Mouse (Mus musculus) liver, embryonic 14.5 days (tissue): Measurements from ENCODE around the gene Fat4. TPM values are rescaled to one million over a fixed set of nuclear protein-coding genes. Genes with fewer than 3 reads are reported as not detected.

Experiments used
- ATAC-seq: fragments of 200-750 bp; cut with Nextera tagmentation; 2 replicates; pipeline ENCODE4 v1.8.0; 2017; ENCODE audit warnings: moderate number of reproducible peaks, mild to moderate bottlenecking, moderate library complexity; ENCODE audit not compliant: insufficient read depth
- DNase-seq, 3 experiments: peaks; one replicate each; pipeline ENCODE4 v3.0.0-alpha.2; 2012 to 2013; ENCODE audit warnings: low read depth in 3 of 3, low spot score in 3 of 3
- H3K27ac ChIP-seq: fragments of 300-500 bp; sonication (generic); 2 replicates; pipeline ENCODE4 v1.5.1; 2014; ENCODE audit warnings: moderate library complexity, mild to moderate bottlenecking, control low read depth, inconsistent platforms
- H3K27me3 ChIP-seq: fragments of 300-500 bp; sonication (generic); 2 replicates; pipeline ENCODE4 v1.6.1; 2014; ENCODE audit warnings: mild to moderate bottlenecking, low read length, moderate library complexity; ENCODE audit not compliant: control insufficient read depth, insufficient read depth
- H3K36me3 ChIP-seq: fragments of 300-500 bp; sonication (generic); replicated peaks from 2 replicates; pipeline ENCODE4 v1.6.1; 2014; ENCODE audit warnings: low read depth; ENCODE audit not compliant: control insufficient read depth, insufficient read depth
- H3K4me1 ChIP-seq, 2 experiments: fragments of 200-500 bp in 1 of 2; fragments of 300-500 bp in 1 of 2; sonication (generic) in 1 of 2; replicated peaks; 2 replicates each; pipeline ENCODE4 v1.6.1; 2012 to 2014; ENCODE audit warnings: antibody characterized with exemption in 1 of 2, inconsistent platforms in 1 of 2, low read length in 1 of 2; ENCODE audit not compliant: control insufficient read depth in 2 of 2, insufficient read depth in 2 of 2
- H3K4me2 ChIP-seq: fragments of 300-500 bp; sonication (generic); 2 replicates; pipeline ENCODE4 v1.6.1; 2014; ENCODE audit warnings: low read depth, mild to moderate bottlenecking, control low read depth, moderate library complexity
- H3K4me3 ChIP-seq, 2 experiments: fragments of 200-500 bp in 1 of 2; fragments of 300-500 bp in 1 of 2; sonication (generic) in 1 of 2; 2 replicates each; pipeline ENCODE4 v1.5.1; 2012 to 2014; ENCODE audit warnings: low read depth in 2 of 2, low read length in 2 of 2, mild to moderate bottlenecking in 2 of 2, control low read depth in 1 of 2, inconsistent platforms in 1 of 2, moderate library complexity in 1 of 2; ENCODE audit not compliant: insufficient read depth in 1 of 2
- H3K9ac ChIP-seq: fragments of 300-500 bp; sonication (generic); replicated peaks from 2 replicates; pipeline ENCODE4 v1.6.1; 2014; ENCODE audit warnings: mild to moderate bottlenecking, control low read depth, moderate library complexity
- H3K9me3 ChIP-seq: fragments of 300-500 bp; sonication (generic); 2 replicates; pipeline ENCODE4 v1.6.1; 2016; ENCODE audit warnings: low read length, mixed read lengths; ENCODE audit not compliant: control insufficient read depth
- CTCF ChIP-seq: IDR thresholded peaks from 2 replicates; pipeline ENCODE4 v1.5.1; 2016; ENCODE audit warnings: antibody characterized with exemption, low read depth, control low read depth
- EP300 ChIP-seq: IDR thresholded peaks from 2 replicates; pipeline ENCODE4 v1.6.1; 2016; ENCODE audit warnings: antibody characterized with exemption, low read depth
- WGBS: fragments of 180-500 bp; shearing (Covaris S2); extraction: QIAGEN DNeasy Blood & Tissue Kit; methylation state at CpG from one replicate; pipeline ENCODE4 v1.1.7; 2014; ENCODE audit not compliant: insufficient replicate concordance; 5-methylcytosine and 5-hydroxymethylcytosine counted together
- polyA plus RNA-seq, 2 experiments: library from polyadenylated mRNA; depleted of rRNA in 1 of 2; stranded (reverse) in 1 of 2; unstranded in 1 of 2; fragments of >200 nt; fragmentation: Nextera tagmentation in 1 of 2; extraction: Ambion mirVana in 1 of 2; gene quantifications; 2 replicates each; pipeline versions ENCODE4 v1.2.1 to v1.2.3; 2012 to 2014

Fat4 gene
- polyA plus RNA-seq, 2 experiments: 0.24 to 0.25 TPM

DNA sequence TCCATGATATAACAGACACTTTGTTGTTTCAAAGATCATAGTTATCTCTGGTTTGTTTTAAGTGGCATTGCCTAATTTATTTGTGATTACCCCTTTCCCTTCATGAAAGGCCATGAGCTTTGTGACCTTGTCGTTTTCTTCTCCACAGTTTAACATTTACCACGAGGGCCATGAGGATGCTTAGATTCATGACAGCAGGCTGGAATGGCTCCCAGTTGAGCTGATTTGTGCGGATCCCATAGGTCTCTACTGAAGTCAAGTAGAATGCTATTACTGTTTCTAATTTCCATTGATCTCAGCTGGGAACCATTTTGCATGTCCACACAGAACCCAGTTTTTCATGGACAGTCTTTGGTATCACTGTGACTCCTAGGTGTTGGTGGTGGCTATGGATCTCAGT, 67.5 kb downstream of the Fat4 start:
- Histone ChIP-seq H3K36me3 (no peaks in the 10 kb centered on the region), H3K9ac (no peak overlapping the region), H3K27me3 (no peaks in the 10 kb centered on the region), H3K4me3 (no peak overlapping the region), H3K27ac (no peak overlapping the region), H3K4me1 (no peaks in the 10 kb centered on the region), H3K4me2 (no peak overlapping the region), H3K9me3 (no peaks in the 10 kb centered on the region)
- TF ChIP-seq EP300 (no peak), CTCF (no peak)
- 38% methylated on average over 3 of the region's 3 CpGs for WGBS
- DNase-seq: no peak
- no peak for ATAC-seq

DNA sequence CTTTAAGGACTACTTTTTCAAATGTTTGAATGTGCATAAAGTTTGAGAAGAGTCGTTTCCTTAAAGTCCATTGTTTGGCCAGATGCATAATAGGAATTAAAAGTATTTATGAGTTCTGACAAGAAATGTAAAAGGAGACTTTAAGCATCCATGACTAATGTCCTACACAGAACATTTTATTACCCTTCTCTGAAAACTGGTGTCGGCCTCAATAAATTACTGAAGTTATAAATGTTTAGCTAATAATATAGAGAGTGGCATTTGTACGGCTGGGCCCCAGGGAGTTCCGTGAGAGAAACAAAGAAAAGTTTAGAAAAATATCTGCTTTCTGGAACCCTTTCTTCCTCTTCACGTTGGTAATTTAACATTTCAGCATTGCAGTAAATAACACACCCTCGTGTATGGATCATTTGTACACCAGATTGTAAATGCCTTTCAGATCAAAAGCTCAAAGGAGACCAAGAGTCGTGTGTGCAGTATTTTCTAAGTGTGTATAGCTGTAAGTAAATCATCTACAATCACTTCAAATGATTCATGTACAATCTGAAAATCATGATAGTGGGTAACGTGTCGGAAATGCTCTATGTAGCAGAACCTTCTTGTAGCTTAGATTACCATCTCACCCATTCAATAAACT, 69.4 kb downstream of the Fat4 start:
- ATAC-seq: no peak
- DNase-seq: no peak
- 61% methylated on average over 9 of the region's 9 CpGs for WGBS

DNA sequence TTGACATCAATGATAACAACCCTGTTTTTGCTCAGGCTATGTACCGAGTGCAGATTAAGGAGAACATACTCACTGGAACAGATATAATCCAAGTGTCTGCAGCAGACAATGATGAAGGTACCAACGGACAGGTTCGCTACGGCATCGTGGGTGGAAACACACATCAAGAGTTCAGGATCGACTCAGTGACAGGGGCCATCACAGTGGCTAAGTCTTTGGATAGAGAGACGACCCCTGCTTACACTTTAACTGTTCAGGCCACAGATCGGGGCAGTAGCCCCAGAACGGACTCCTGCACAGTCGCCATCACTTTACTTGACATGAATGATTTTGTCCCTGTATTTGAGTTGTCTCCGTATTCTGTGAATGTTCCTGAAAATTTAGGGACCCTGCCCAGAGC, 70.4 kb downstream of the Fat4 start:
- Histone ChIP-seq H3K4me1 (no peaks in the 10 kb centered on the region), H3K4me3 (no peak overlapping the region), H3K27ac (no peak overlapping the region), H3K9me3 (no peaks in the 10 kb centered on the region), H3K27me3 (no peaks in the 10 kb centered on the region), H3K9ac (no peak overlapping the region), H3K4me2 (no peak overlapping the region), H3K36me3 (no peaks in the 10 kb centered on the region)
- TF ChIP-seq CTCF (no peak), EP300 (no peak)
- ATAC-seq (no peak), DNase-seq (no peak)
- 68% methylated on average over 11 of the region's 11 CpGs for WGBS

More for the DNA sequence above, 69.4 kb downstream of the Fat4 start:
- no peak for TF ChIP-seq EP300
- no peak for TF ChIP-seq CTCF
- Histone ChIP-seq H3K4me1 (no peaks in the 10 kb centered on the region), H3K4me2 (no peak overlapping the region), H3K27ac (no peak overlapping the region), H3K9ac (no peak overlapping the region), H3K27me3 (no peaks in the 10 kb centered on the region), H3K36me3 (no peaks in the 10 kb centered on the region), H3K9me3 (no peaks in the 10 kb centered on the region), H3K4me3 (no peak overlapping the region)

DNA sequence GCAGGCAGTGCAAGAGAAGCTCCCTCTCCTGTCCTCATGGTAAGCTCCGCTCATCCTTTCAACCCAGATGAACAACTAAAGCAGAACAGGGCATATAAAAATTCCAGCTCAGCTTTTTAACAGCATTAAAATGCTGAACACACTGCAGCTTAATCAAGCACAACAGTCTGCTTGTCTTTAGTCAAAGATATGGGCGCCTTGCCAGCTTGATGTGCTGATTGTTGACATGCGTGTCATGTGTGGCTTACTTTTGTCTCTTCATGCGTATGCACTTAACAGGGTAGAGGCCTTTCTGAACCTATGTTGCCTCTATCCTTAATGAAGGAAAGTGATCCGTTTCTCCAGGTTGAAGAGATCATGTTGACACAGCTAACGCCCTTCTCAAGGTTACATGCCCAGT, 75.6 kb downstream of the Fat4 start:
- ATAC-seq: no peak
- no peaks in the 10 kb centered on the region for H3K9me3 ChIP-seq
- H3K9ac ChIP-seq: no peak overlapping the region
- H3K4me1 ChIP-seq: no peaks in the 10 kb centered on the region
- no peaks in the 10 kb centered on the region for H3K36me3 ChIP-seq
- DNase-seq: no peak
- H3K27me3 ChIP-seq: no peaks in the 10 kb centered on the region
- no peak overlapping the region for H3K4me2 ChIP-seq
- 59% methylated on average over 6 of the region's 6 CpGs for WGBS
- no peak overlapping the region for H3K27ac ChIP-seq
- no peak for TF ChIP-seq EP300
- no peak for TF ChIP-seq CTCF
- no peak overlapping the region for H3K4me3 ChIP-seq

DNA sequence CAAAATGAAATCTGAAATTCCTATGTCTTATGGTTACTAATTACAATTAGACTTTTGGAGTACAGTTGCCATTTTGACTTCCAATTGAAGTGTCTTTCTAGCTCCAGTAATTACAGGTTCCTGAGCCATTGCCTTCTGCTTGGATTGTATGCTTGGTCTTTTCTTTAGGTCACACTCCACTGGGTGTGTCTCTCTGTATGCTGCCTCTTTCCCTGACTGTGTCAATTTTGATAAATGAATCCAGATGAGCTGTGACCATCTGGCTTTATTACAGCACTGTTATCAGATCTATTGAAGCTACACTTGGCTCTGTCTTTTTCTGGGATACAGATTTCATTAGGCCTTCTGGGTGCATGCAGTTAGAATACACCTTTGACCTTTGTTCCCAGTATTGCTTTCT, 80.7 kb downstream of the Fat4 start:
- DNase-seq: no peak
- Histone ChIP-seq H3K4me3 (no peak overlapping the region), H3K27ac (no peak overlapping the region), H3K9me3 (no peaks in the 10 kb centered on the region), H3K27me3 (no peaks in the 10 kb centered on the region), H3K4me2 (no peak overlapping the region), H3K9ac (no peak overlapping the region), H3K4me1 (no peaks in the 10 kb centered on the region), H3K36me3 (no peaks in the 10 kb centered on the region)
- TF ChIP-seq CTCF (no peak), EP300 (no peak)
- no peak for ATAC-seq
